In the genomic region with DNA sequence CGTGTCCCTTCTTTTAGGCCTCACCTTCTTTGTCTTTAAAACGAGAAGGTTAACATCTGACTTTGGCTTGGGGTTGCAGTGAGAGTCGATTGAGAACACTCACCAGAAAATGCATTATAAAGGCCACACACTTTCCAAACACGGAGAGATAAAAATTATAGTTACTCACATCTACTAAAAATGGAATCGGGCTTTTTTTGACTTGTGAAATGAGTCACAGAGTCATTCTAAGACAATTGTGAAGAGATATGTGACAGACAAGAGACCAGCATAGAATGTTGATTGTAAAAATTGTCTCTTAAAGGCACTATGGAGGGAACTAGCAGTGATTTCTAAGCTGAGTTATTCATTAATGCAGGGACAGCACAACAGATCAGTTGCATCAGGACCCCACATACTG, we compare ENCODE assay signal across 36 mouse cellular contexts. TPM values are rescaled to one million over a fixed set of nuclear protein-coding genes. Genes with fewer than 3 reads are reported as not detected.
"Had no signal": no experiment of that assay in that cellular context is flagged by ENCODE, and none has a peak within 500 bp of the region (broad histone marks: within the 10 kb centered on the region; RNA-seq: fewer than 3 reads in every experiment).

No protein-coding gene starts in this region.

- ATAC-seq: hindbrain, postnatal 0 days; inflammation-experienced regulatory T-cells, adult 6 months; intestine, embryonic 15.5 days; intestine, postnatal 0 days; liver, embryonic 12.5 days had no signal

- H3K36me3 ChIP-seq: heart, embryonic 13.5 days; heart, embryonic 15.5 days; hindbrain, embryonic 13.5 days; hindbrain, embryonic 15.5 days; intestine, embryonic 15.5 days; limb, embryonic 13.5 days; limb, embryonic 15.5 days; liver, embryonic 12.5 days had no signal

- H3K27me3 ChIP-seq: heart, embryonic 13.5 days; heart, embryonic 15.5 days; hindbrain, embryonic 13.5 days; hindbrain, embryonic 15.5 days; intestine, embryonic 15.5 days; limb, embryonic 15.5 days; liver, embryonic 12.5 days had no signal

- H3K4me3 ChIP-seq: heart, adult 2 months; heart, embryonic 13.5 days; heart, embryonic 15.5 days; hindbrain, embryonic 13.5 days; hindbrain, embryonic 15.5 days; intestine, embryonic 15.5 days; layer of hippocampus, adult 2 months; limb, embryonic 13.5 days; limb, embryonic 15.5 days; liver, embryonic 12.5 days had no signal

- DNase-seq: gastrocnemius, postnatal 10 days; gastrocnemius, postnatal 36 days; heart, adult 2 months; heart, postnatal 14 days; heart, postnatal 36 days; kidney, adult 18-20 months; kidney, adult 8-10 months; kidney, postnatal 25 days; left cerebral cortex, postnatal 4 days had no signal

- H3K4me2 ChIP-seq: heart, embryonic 11.5 days; heart, embryonic 13.5 days; heart, embryonic 15.5 days; hindbrain, embryonic 13.5 days; hindbrain, embryonic 15.5 days; intestine, embryonic 15.5 days; limb, embryonic 13.5 days; limb, embryonic 15.5 days; liver, embryonic 12.5 days had no signal

- H3K4me1 ChIP-seq: hindbrain, embryonic 13.5 days; intestine, embryonic 15.5 days; liver, embryonic 12.5 days had no signal

- H3K9ac ChIP-seq: heart, embryonic 13.5 days; heart, embryonic 15.5 days; hindbrain, embryonic 13.5 days; hindbrain, embryonic 15.5 days; intestine, embryonic 15.5 days; limb, embryonic 13.5 days; limb, embryonic 15.5 days; liver, embryonic 12.5 days; liver, embryonic 14.5 days had no signal

- H3K9me3 ChIP-seq: heart, embryonic 13.5 days; heart, embryonic 15.5 days; hindbrain, embryonic 13.5 days; hindbrain, embryonic 15.5 days; intestine, embryonic 15.5 days; limb, embryonic 13.5 days; limb, embryonic 15.5 days; liver, embryonic 12.5 days had no signal

- H3K27ac ChIP-seq: heart, adult 2 months; heart, embryonic 13.5 days; heart, embryonic 15.5 days; hindbrain, embryonic 13.5 days; hindbrain, embryonic 15.5 days; hindbrain, postnatal 0 days; intestine, embryonic 15.5 days; layer of hippocampus, adult 2 months; limb, embryonic 13.5 days; limb, embryonic 15.5 days; liver, embryonic 12.5 days; liver, embryonic 14.5 days had no signal

RNA-seq across cellular contexts. Expression of gene Icos, which starts 38.8 kb away (rescaled TPM):
- total RNA-seq: gastrocnemius, adult 18-20 months; gastrocnemius, postnatal 36 days; hindbrain, postnatal 0 days; layer of hippocampus, adult 2 months; layer of hippocampus, postnatal 25 days; left cerebral cortex, adult 8-10 months had no signal
- polyA plus RNA-seq: hindbrain, embryonic 15.5 days had no signal

RNA-seq across cellular contexts. Expression of gene Ctla4, which starts 52.2 kb away (rescaled TPM):
- total RNA-seq: gastrocnemius, postnatal 10 days; hindbrain, postnatal 0 days; layer of hippocampus, adult 2 months; layer of hippocampus, postnatal 10 days; layer of hippocampus, postnatal 25 days; left cerebral cortex, adult 8-10 months; left cerebral cortex, postnatal 10 days; left cerebral cortex, postnatal 25 days; left cerebral cortex, postnatal 4 days; liver, adult 2 months had no signal
- polyA plus RNA-seq: gonadal fat pad, adult 2 months; heart, postnatal 0 days; hindbrain, embryonic 11.5 days; hindbrain, embryonic 13.5 days; hindbrain, embryonic 15.5 days; hindbrain, postnatal 0 days; intestine, embryonic 15.5 days; intestine, postnatal 0 days; kidney, embryonic 14.5 days; kidney, embryonic 16.5 days; liver, adult 2 months; liver, embryonic 12.5 days; liver, embryonic 14.5 days; liver, embryonic 16.5 days had no signal
